Mouse (Mus musculus): ENCODE measurements around the gene Polg2. TPM values are rescaled to one million over a fixed set of nuclear protein-coding genes. Genes with fewer than 3 reads are reported as not detected.
"Not testable (repeated sequence)": the region's sequence is repeated elsewhere in the genome, so short reads cannot be mapped to it uniquely, and the experiment has no call there.

Polg2 gene
- polyA plus RNA-seq, 1 experiment from 2014 or later, result 13.8 TPM

DNA sequence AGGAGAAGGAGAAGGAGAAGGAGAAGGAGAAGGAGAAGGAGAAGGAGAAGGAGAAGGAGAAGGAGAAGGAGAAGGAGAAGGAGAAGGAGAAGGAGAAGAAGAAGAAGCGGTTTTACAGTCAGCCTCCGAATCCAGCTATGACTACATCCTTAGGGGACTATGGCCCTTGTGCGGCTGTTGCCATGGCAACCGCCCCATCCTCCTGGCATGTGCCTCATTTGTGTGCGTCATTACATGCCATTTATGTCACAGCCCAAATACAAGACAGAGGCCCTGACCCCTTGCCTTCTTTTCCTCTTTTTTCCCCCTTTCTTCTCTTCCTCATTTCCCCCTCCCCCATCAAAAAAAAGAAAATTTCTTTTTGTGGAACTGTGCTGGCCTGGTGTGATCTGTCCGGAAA, 38.1 kb downstream of the Polg2 start:
- H3K27me3 ChIP-seq, result no peaks in the 10 kb centered on the region
- no peaks in the 10 kb centered on the region for H3K9me3 ChIP-seq (replicated peaks)
- 65% methylated on average over 6 of the region's 6 CpGs for WGBS
- peaks cover 4% of the 10 kb centered on the region; the same call in 1 of the 2 replicates for H3K4me1 ChIP-seq
- no peaks in the 10 kb centered on the region for H3K36me3 ChIP-seq
- no peak overlapping the region for H3K9ac ChIP-seq
- ATAC-seq (ENCODE audit: insufficient number of reproducible peaks, low FRiP score, low TSS enrichment, low read depth), result no peak
- H3K4me3 ChIP-seq (replicated peaks), result no peak overlapping the region
- no peak overlapping the region for H3K4me2 ChIP-seq (replicated peaks)
- no peak overlapping the region for H3K27ac ChIP-seq (replicated peaks)

DNA sequence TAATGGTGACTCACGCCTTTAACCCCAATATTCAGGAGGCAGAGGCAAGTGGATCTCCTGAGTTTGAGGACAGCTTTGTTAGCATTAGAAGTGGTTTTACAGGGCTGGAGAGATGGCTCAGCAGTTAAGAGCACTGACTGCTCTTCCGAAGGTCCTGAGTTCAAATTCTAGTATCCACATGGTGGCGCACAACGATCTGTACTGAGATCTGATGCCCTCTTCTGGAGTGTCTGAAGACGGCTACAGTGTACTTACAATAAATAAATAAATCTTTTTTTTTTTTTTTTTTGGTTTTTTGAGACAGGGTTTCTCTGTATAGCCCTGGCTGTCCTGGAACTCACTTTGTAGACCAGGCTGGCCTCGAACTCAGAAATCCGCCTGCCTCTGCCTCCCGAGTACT, 38.6 kb downstream of the Polg2 start:
- not testable (repeated sequence) for H3K4me3 ChIP-seq (replicated peaks); H3K27ac ChIP-seq (replicated peaks); H3K9ac ChIP-seq; H3K9me3 ChIP-seq (replicated peaks); ATAC-seq (ENCODE audit: insufficient number of reproducible peaks, low FRiP score, low TSS enrichment, low read depth); H3K36me3 ChIP-seq; H3K4me2 ChIP-seq (replicated peaks); H3K4me1 ChIP-seq; H3K27me3 ChIP-seq
- WGBS, result 93% methylated on average over 5 of the region's 8 CpGs

DNA sequence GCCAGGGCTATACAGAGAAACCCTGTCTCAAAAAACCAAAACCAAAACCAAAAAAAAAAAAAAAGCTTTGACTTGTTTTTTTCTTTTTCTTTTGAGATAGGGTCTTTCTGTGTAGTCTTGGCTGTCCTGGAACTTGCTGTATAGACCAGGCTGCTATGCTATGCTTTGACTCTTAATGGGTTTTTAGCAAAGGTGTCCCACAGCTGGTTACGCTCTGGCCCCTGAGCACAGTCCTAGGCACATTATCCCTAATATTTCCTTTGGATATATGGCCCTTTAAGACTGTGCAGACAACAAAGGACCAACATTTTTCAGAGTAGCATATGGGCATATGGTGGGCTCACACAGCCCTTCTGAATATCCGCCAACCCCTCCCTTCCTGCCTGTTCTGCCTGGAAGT, 40.2 kb downstream of the Polg2 start:
- no peaks in the 10 kb centered on the region for H3K27me3 ChIP-seq
- H3K36me3 ChIP-seq, result no peaks in the 10 kb centered on the region
- peaks cover 4% of the 10 kb centered on the region; the same call in 1 of the 2 replicates for H3K4me1 ChIP-seq
- H3K9ac ChIP-seq, result no peak overlapping the region
- H3K27ac ChIP-seq (replicated peaks), result no peak overlapping the region
- ATAC-seq (ENCODE audit: insufficient number of reproducible peaks, low FRiP score, low TSS enrichment, low read depth), result no peak
- 94% methylated on average over 2 of the region's 2 CpGs for WGBS
- no peaks in the 10 kb centered on the region for H3K9me3 ChIP-seq (replicated peaks)
- no peak overlapping the region for H3K4me3 ChIP-seq (replicated peaks)
- no peak overlapping the region for H3K4me2 ChIP-seq (replicated peaks)

DNA sequence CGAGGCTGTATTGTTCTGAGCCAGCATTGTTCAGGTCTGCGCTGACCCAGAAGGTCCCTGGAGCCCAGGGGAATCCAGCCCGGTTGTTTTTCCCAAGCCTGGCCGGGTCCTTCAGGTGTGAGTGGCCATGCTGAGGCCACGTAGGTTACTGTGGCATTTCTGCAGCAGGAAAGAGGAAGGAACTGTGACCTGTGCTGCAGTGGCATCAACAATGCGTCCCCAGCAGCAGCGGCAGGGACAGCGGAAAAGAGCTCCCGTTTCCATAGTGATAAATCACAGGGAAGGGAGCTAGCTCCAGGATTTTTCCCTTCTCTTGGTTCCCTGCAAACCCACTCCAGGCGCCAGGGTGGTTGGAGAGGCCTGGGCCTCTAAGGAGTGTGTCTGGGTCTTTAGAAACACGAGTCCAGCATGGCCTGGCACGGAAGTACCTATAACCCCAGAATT, 42.1 kb downstream of the Polg2 start:
- H3K4me3 ChIP-seq (replicated peaks), result no peak overlapping the region
- peaks cover 4% of the 10 kb centered on the region; the same call in 1 of the 2 replicates for H3K4me1 ChIP-seq
- H3K9ac ChIP-seq, result no peak overlapping the region
- H3K4me2 ChIP-seq (replicated peaks), result no peak overlapping the region
- H3K27ac ChIP-seq (replicated peaks), result 0 out of 2 replicates have a peak overlapping the region, but pooled peaks have one; percentile 1
- no peaks in the 10 kb centered on the region for H3K9me3 ChIP-seq (replicated peaks)
- H3K27me3 ChIP-seq, result no peaks in the 10 kb centered on the region
- 29% methylated on average over 12 of the region's 12 CpGs for WGBS
- H3K36me3 ChIP-seq, result no peaks in the 10 kb centered on the region
- peak; percentile 52; the same call in 1 of the 2 replicates for ATAC-seq (ENCODE audit: insufficient number of reproducible peaks, low FRiP score, low TSS enrichment, low read depth)

DNA sequence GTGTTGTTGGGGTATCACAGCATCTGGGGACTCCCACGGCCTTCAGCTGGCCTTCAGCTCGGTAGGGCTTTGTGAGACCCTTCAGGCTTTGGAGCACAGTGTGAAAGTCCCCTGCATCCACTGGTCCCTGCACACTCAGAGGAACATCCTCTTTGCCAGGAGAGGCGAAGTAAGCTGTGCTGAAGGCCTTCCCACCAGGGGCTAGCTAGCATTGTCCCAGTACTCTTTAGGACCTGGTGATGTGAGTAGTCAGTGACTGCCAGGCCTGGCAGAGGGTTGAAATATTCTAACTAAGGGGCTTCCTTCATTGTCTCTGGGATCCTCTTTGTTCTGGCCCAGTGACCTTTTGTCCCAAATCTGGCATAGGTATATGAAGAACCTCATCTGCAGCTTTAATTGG, 42.7 kb downstream of the Polg2 start:
- 74% methylated on average over 3 of the region's 3 CpGs for WGBS
- Histone ChIP-seq H3K36me3 (no peaks in the 10 kb centered on the region), H3K9ac (no peak overlapping the region), H3K4me3 (replicated peaks) (no peak overlapping the region), H3K9me3 (replicated peaks) (no peaks in the 10 kb centered on the region), H3K4me2 (replicated peaks) (no peak overlapping the region), H3K27me3 (no peaks in the 10 kb centered on the region), H3K4me1 (peaks cover 4% of the 10 kb centered on the region; the same call in 1 of the 2 replicates), H3K27ac (replicated peaks) (0 out of 2 replicates have a peak overlapping the region, but pooled peaks have one; percentile 8)
- ATAC-seq (ENCODE audit: insufficient number of reproducible peaks, low FRiP score, low TSS enrichment, low read depth), result no peak

DNA sequence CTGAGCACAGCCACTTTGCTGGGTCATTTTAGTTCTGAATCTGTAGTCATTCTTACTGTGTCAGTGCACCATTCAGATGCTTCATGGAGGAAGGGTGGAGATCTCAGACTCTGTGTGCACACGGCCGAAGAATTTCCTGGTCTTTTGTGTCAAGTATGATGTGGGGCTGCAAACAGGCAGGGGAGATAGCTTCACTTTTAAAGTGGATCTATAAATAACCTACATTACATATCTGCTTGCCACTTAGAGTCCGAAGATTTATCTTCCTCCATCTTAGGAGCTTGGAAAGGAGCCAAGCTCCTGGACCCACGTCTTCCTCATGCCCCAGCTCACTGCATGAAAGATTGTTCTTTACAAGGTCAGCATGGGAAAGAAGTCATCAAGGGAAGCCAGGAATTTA, 48.6 kb downstream of the Polg2 start:
- Histone ChIP-seq H3K27ac (replicated peaks) (no peak overlapping the region), H3K36me3 (no peaks in the 10 kb centered on the region), H3K9ac (no peak overlapping the region), H3K9me3 (replicated peaks) (no peaks in the 10 kb centered on the region), H3K4me3 (replicated peaks) (no peak overlapping the region), H3K27me3 (no peaks in the 10 kb centered on the region), H3K4me2 (replicated peaks) (no peak overlapping the region), H3K4me1 (0 out of 2 replicates have a peak, but pooled peaks cover 3% of the 10 kb centered on the region)
- ATAC-seq (ENCODE audit: insufficient number of reproducible peaks, low FRiP score, low TSS enrichment, low read depth), result no peak
- 66% methylated on average over 4 of the region's 4 CpGs for WGBS

DNA sequence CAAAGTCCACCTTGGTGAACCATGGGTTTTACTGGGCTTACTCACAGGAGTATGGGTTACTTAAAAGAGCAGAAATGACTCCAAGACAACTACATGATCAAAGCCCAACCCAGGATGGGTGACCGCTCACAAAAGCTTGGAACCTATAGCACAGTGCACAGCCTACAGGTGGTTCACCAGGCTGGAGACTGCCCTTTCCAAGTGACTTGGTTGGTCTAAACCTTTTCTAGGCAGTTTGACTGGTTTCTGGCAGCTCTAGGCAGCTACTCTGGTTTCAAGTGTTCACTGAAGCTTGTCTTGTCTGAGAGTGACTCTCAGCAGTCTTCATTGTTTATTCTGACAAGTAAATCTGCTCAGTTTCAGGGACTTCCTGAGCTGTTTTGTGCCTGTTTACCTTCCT, 49.7 kb downstream of the Polg2 start:
- Histone ChIP-seq H3K9me3 (replicated peaks) (no peaks in the 10 kb centered on the region), H3K4me3 (replicated peaks) (no peak overlapping the region), H3K36me3 (no peaks in the 10 kb centered on the region), H3K4me1 (0 out of 2 replicates have a peak, but pooled peaks cover 3% of the 10 kb centered on the region), H3K4me2 (replicated peaks) (no peak overlapping the region), H3K27ac (replicated peaks) (no peak overlapping the region), H3K27me3 (no peaks in the 10 kb centered on the region), H3K9ac (no peak overlapping the region)
- 97% methylated on average over 1 of the region's 1 CpGs for WGBS
- no peak for ATAC-seq (ENCODE audit: insufficient number of reproducible peaks, low FRiP score, low TSS enrichment, low read depth)

DNA sequence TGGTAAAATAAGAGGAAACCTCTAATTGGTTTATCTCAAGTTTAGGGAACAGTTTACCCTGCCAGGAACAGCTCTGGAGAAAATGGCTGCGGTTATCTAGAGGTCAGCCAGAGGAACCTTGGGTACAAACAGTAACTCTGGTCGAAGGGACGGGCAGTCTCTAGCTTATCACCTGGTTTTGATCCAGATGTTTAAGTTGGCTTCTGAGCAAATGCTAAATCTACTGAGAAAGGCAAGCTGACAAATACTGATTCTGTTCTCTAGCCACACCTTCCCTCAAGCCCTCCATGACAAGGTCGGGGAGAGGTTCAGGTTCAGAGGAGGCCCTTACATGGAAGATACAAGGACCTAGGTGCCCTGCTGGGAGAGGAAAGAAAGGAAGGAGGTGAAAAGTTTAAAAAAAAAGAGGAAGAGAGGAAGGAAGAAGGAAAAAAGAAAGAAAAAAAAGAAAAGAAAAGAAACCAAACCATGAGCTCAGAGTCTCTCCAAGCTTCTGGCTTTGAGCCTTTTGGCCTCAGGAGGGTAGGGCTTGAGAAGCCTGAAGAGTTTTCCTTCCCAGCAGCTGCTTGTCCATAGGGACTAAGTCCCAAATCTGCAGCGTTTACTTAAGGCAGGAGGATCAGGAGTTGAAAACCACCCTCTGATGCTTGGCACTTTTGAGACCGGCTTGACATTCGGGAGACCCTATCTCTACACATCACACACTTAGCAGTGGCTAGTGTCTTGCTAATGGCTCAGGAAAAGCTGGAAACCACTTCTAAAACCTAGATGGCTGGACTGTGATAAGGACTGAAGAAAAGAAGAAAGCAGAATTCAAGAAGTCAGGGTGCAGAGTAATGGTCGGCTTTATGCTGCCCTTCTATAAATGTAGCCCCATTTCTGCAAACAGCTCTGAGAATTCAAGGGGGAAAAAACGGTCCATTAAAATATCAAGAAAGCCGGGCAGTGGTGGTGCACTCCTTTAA, 50.7 kb downstream of the Polg2 start:
- ATAC-seq (ENCODE audit: insufficient number of reproducible peaks, low FRiP score, low TSS enrichment, low read depth), result no peak
- H3K27me3 ChIP-seq, result no peaks in the 10 kb centered on the region
- H3K4me1 ChIP-seq, result 0 out of 2 replicates have a peak, but pooled peaks cover 3% of the 10 kb centered on the region
- no peak overlapping the region for H3K4me3 ChIP-seq (replicated peaks)
- no peaks in the 10 kb centered on the region for H3K36me3 ChIP-seq
- H3K27ac ChIP-seq (replicated peaks), result no peak overlapping the region
- 69% methylated on average over 10 of the region's 10 CpGs for WGBS
- H3K9me3 ChIP-seq (replicated peaks), result no peaks in the 10 kb centered on the region
- no peak overlapping the region for H3K4me2 ChIP-seq (replicated peaks)
- no peak overlapping the region for H3K9ac ChIP-seq

DNA sequence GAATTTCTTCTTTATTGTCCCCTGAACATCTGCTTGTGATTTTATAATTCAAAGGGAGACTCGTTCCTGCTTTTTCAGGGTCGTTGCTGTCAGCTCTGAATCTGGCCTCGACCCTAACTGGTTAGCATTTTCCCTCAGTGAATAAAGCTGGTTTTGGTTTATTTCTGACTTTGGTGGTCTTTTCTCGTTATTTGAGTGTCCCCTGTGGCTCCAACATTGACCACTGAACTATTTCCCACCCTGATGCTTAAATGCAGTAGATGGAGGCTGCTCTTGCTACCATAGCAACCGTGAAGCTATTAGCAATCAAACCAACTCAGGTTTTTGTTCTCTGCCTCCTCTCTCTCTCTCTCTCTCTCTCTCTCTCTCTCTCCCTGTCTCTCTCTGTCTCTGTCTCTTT, 51.4 kb downstream of the Polg2 start:
- Histone ChIP-seq H3K4me1 (0 out of 2 replicates have a peak, but pooled peaks cover 6% of the 10 kb centered on the region), H3K9me3 (replicated peaks) (no peaks in the 10 kb centered on the region), H3K9ac (no peak overlapping the region), H3K27ac (replicated peaks) (no peak overlapping the region), H3K27me3 (no peaks in the 10 kb centered on the region), H3K4me2 (replicated peaks) (no peak overlapping the region), H3K36me3 (no peaks in the 10 kb centered on the region), H3K4me3 (replicated peaks) (no peak overlapping the region)
- ATAC-seq (ENCODE audit: insufficient number of reproducible peaks, low FRiP score, low TSS enrichment, low read depth), result no peak
- 39% methylated on average over 5 of the region's 5 CpGs for WGBS

DNA sequence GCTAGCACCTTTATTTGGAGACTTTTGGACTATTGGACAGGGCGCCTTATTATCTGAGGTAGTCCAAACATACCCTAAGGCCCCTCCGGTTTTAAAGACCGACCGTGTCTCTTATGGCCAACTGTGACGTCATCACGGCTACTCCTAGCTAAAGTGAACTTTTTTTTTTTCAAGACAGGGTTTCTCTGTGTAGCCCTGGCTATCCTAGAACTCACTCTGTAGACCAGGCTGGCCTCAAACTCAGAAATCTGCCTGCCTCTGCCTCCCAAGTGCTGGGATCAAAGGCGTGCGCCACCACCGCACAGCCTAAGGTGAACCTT, 54.5 kb downstream of the Polg2 start:
- not testable (repeated sequence) for ATAC-seq (ENCODE audit: insufficient number of reproducible peaks, low FRiP score, low TSS enrichment, low read depth); H3K4me1 ChIP-seq; H3K9me3 ChIP-seq (replicated peaks); H3K36me3 ChIP-seq; H3K27ac ChIP-seq (replicated peaks); H3K9ac ChIP-seq; H3K4me2 ChIP-seq (replicated peaks); H3K4me3 ChIP-seq (replicated peaks); H3K27me3 ChIP-seq
- WGBS, result 91% methylated on average over 9 of the region's 9 CpGs

DNA sequence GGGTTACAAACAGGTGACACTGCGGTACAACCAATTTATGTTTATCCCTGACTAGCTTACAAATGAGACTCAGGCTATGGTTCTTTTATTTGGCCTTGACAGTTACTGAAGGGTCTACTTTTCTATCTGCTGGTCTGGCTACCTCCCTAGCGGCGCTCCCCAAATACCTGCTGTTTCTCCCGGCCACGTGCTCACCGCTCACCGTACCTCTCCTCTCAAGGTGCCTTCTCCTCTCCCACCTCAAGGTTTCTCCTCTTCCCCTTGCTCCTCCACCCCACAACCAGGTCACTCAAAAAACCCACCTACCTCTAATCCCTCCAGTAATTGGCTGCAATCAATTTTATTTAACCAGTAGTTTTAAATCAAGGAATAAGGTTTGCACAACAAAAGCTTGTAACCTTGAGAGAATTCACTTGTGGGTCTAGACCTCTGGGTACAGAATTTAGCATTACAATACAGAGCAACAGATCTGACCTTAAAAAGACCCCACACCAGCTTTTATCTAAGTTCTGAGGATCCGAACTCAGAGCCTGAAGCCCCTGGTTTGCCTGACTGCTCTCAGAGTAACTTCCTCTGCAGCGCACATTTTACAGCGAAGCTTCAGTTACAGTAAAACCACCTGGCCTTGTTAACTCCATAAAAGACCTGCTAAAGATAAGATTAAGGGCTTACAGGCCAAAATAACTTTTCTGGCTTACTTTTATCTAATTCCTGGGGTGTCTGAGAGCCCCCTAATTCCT, 55.0 kb downstream of the Polg2 start:
- 89% methylated on average over 10 of the region's 10 CpGs for WGBS
- no peaks in the 10 kb centered on the region for H3K9me3 ChIP-seq (replicated peaks)
- no peak overlapping the region for H3K4me2 ChIP-seq (replicated peaks)
- no peak for ATAC-seq (ENCODE audit: insufficient number of reproducible peaks, low FRiP score, low TSS enrichment, low read depth)
- H3K27ac ChIP-seq (replicated peaks), result no peak overlapping the region
- no peaks in the 10 kb centered on the region for H3K36me3 ChIP-seq
- H3K9ac ChIP-seq, result no peak overlapping the region
- 0 out of 2 replicates have a peak, but pooled peaks cover 6% of the 10 kb centered on the region for H3K4me1 ChIP-seq
- H3K27me3 ChIP-seq, result no peaks in the 10 kb centered on the region
- no peak overlapping the region for H3K4me3 ChIP-seq (replicated peaks)
